Mouse (Mus musculus): ENCODE measurements around the gene Med13l. TPM values are rescaled to one million over a fixed set of nuclear protein-coding genes. Genes with fewer than 3 reads are reported as not detected.

Med13l gene
- polyA plus RNA-seq, 1 experiment = 19.3 TPM

DNA sequence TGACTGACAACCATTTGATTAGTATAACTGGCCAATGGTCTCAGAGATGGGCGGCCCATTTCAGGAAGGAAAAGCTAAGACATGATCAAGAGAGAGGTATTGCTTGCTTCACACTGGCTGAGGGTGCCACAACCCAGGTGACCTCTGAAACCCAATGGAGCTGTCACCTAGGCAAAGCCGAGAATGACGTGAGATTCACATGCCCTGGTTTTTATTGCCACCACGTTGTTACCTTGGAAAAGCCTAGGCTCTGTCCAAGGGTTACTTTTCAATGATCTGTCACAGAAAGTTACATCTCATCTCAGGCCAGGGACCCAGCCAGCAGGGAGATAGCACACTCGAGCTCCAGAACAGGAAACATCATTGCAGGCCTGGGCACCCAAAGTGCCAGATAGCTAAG, 10.0 kb upstream of the Med13l start:
- DNase-seq (ENCODE audit: low read depth in 1 of 2, low spot score in 2 of 2) = no peak
- TF ChIP-seq CTCF (IDR thresholded peaks at IDR 0.05; ENCODE audit: extremely low read depth, insufficient read depth, insufficient read length, insufficient replicate concordance) (no peak), POLR2A (IDR thresholded peaks at IDR 0.05; ENCODE audit: low read depth, low read length) (no peak)
- H3K27ac ChIP-seq (ENCODE audit: insufficient read depth, low read length) = no peak overlapping the region
- no peaks in the 10 kb centered on the region for H3K27me3 ChIP-seq (ENCODE audit: control insufficient read depth, insufficient read depth, low read length)
- H3K4me1 ChIP-seq (ENCODE audit: control insufficient read depth, insufficient read depth, insufficient read length) = no peaks in the 10 kb centered on the region
- no peak overlapping the region for H3K4me3 ChIP-seq (ENCODE audit: extremely low read depth, insufficient read depth, insufficient read length)
- no peaks in the 10 kb centered on the region for H3K36me3 ChIP-seq (ENCODE audit: control insufficient read depth, insufficient read depth, low read length)
- 77% methylated on average over 5 of the region's 5 CpGs for WGBS

DNA sequence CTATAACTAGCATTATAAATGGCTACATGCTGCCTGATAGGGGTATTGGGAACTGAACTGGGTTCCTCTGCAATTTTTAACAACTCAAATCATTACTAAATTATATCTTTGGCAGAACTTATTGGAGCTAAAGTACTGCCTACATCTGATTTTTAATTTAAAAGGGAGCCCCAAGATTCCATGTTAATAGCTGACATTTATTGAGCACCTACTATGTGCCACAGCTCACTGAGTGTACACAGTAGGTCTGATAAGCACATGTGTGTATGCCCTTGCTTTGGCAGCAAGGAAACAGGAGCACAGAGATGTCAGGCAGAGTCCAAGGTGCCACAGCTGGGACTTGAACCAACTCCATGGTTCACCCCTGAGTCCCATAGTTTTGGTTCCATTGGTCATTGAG, 7.2 kb upstream of the Med13l start:
- H3K4me3 ChIP-seq (ENCODE audit: extremely low read depth, insufficient read depth, insufficient read length) = no peak overlapping the region
- TF ChIP-seq CTCF (IDR thresholded peaks at IDR 0.05; ENCODE audit: extremely low read depth, insufficient read depth, insufficient read length, insufficient replicate concordance) (no peak), POLR2A (IDR thresholded peaks at IDR 0.05; ENCODE audit: low read depth, low read length) (no peak)
- no peaks in the 10 kb centered on the region for H3K36me3 ChIP-seq (ENCODE audit: control insufficient read depth, insufficient read depth, low read length)
- H3K27ac ChIP-seq (ENCODE audit: insufficient read depth, low read length) = no peak overlapping the region
- no peaks in the 10 kb centered on the region for H3K4me1 ChIP-seq (ENCODE audit: control insufficient read depth, insufficient read depth, insufficient read length)
- no peak for DNase-seq (ENCODE audit: low read depth in 1 of 2, low spot score in 2 of 2)
- H3K27me3 ChIP-seq (ENCODE audit: control insufficient read depth, insufficient read depth, low read length) = 0 out of 2 replicates have a peak, but pooled peaks cover 1% of the 10 kb centered on the region

DNA sequence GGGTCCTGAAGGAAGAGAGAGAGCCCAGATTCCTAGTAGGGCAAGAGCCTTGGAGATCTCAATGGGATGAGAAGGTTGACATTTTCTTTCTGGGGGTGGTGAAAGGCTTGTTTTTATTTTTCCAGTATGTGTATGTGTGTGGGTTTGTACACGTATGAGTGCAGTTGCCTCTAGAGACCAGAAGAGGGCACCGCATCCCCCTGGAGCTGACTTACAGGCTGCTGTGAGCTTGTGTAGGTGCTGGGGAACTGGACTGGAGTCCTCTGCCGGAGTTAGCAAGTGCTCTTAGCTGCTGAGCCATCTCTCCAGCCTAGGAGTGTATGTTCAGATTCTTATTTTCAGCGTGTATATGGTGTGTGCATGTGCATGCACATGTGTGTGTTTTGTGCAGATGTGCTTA, 5.2 kb upstream of the Med13l start:
- TF ChIP-seq CTCF (IDR thresholded peaks at IDR 0.05; ENCODE audit: extremely low read depth, insufficient read depth, insufficient read length, insufficient replicate concordance) = no peak
- no peak for TF ChIP-seq POLR2A (IDR thresholded peaks at IDR 0.05; ENCODE audit: low read depth, low read length)
- WGBS = 93% methylated on average over 4 of the region's 4 CpGs
- peaks cover 4% of the 10 kb centered on the region; the same call in 1 of the 2 replicates for H3K4me1 ChIP-seq (ENCODE audit: control insufficient read depth, insufficient read depth, insufficient read length)
- 0 out of 2 replicates have a peak, but pooled peaks cover 1% of the 10 kb centered on the region for H3K27me3 ChIP-seq (ENCODE audit: control insufficient read depth, insufficient read depth, low read length)
- no peak for DNase-seq (ENCODE audit: low read depth in 1 of 2, low spot score in 2 of 2)
- no peak overlapping the region for H3K4me3 ChIP-seq (ENCODE audit: extremely low read depth, insufficient read depth, insufficient read length)
- H3K36me3 ChIP-seq (ENCODE audit: control insufficient read depth, insufficient read depth, low read length) = no peaks in the 10 kb centered on the region
- H3K27ac ChIP-seq (ENCODE audit: insufficient read depth, low read length) = no peak overlapping the region

DNA sequence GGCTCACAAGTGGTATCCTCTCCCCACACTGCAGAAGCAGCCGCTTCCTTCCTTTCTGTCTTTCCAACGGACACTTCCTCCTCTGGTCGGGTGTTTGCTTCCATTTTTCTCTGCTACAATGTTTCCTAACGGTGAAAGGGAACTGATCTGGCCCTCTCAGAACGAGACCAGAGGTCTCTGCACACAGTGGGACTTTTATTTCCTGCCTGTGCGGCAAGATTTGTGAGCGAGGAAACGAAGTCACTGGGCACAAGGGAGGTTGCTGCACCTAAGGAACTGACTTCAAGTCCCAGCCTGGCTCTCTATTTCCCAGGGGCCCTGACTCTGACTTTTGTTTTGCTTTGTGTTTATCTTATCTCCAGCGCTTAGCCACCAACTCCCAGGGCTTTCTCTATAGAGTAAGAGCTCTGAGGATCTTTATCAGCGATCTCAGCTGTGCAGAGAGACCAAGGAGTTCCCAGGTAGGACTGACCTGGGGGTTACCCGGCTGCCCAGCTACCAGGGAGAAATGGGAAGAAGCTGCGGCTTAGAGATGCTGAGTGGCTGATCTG, 4.0 kb upstream of the Med13l start:
- Histone ChIP-seq H3K36me3 (ENCODE audit: control insufficient read depth, insufficient read depth, low read length) (no peaks in the 10 kb centered on the region), H3K27me3 (ENCODE audit: control insufficient read depth, insufficient read depth, low read length) (0 out of 2 replicates have a peak, but pooled peaks cover 1% of the 10 kb centered on the region), H3K4me1 (ENCODE audit: control insufficient read depth, insufficient read depth, insufficient read length) (peaks cover 4% of the 10 kb centered on the region; the same call in 1 of the 2 replicates), H3K27ac (ENCODE audit: insufficient read depth, low read length) (no peak overlapping the region), H3K4me3 (ENCODE audit: extremely low read depth, insufficient read depth, insufficient read length) (no peak overlapping the region)
- WGBS = 9% methylated on average over 12 of the region's 12 CpGs
- DNase-seq (ENCODE audit: low read depth in 1 of 2, low spot score in 2 of 2) = no peak
- TF ChIP-seq POLR2A (IDR thresholded peaks at IDR 0.05; ENCODE audit: low read depth, low read length) (no peak), CTCF (IDR thresholded peaks at IDR 0.05; ENCODE audit: extremely low read depth, insufficient read depth, insufficient read length, insufficient replicate concordance) (no peak)

DNA sequence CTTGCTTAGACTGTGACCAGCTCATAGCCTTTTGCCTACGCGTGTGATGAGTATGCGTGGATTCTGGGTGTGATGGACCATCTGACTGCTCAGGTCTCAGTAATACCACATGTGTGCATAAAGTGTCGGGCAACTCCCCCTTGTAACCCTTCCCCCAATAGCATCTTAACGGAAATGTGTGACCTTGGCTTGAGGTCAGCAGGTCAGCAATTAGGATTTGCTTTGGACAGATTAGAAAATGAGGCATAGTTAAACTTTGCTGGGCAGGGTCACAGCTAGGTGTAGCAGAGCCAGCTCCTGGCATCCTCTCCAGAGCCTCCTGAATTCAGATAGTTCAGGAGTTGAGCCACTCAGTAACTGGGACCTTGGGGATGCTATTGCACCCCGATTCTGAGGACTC, 1.6 kb upstream of the Med13l start:
- H3K27me3 ChIP-seq (ENCODE audit: control insufficient read depth, insufficient read depth, low read length) = 0 out of 2 replicates have a peak, but pooled peaks cover 1% of the 10 kb centered on the region
- TF ChIP-seq CTCF (IDR thresholded peaks at IDR 0.05; ENCODE audit: extremely low read depth, insufficient read depth, insufficient read length, insufficient replicate concordance) (no peak), POLR2A (IDR thresholded peaks at IDR 0.05; ENCODE audit: low read depth, low read length) (no peak)
- no peaks in the 10 kb centered on the region for H3K36me3 ChIP-seq (ENCODE audit: control insufficient read depth, insufficient read depth, low read length)
- DNase-seq (ENCODE audit: low read depth in 1 of 2, low spot score in 2 of 2) = no peak
- peaks cover 7% of the 10 kb centered on the region for H3K4me1 ChIP-seq (ENCODE audit: control insufficient read depth, insufficient read depth, insufficient read length)
- WGBS = 80% methylated on average over 6 of the region's 6 CpGs
- no peak overlapping the region for H3K27ac ChIP-seq (ENCODE audit: insufficient read depth, low read length)
- no peak overlapping the region for H3K4me3 ChIP-seq (ENCODE audit: extremely low read depth, insufficient read depth, insufficient read length)

DNA sequence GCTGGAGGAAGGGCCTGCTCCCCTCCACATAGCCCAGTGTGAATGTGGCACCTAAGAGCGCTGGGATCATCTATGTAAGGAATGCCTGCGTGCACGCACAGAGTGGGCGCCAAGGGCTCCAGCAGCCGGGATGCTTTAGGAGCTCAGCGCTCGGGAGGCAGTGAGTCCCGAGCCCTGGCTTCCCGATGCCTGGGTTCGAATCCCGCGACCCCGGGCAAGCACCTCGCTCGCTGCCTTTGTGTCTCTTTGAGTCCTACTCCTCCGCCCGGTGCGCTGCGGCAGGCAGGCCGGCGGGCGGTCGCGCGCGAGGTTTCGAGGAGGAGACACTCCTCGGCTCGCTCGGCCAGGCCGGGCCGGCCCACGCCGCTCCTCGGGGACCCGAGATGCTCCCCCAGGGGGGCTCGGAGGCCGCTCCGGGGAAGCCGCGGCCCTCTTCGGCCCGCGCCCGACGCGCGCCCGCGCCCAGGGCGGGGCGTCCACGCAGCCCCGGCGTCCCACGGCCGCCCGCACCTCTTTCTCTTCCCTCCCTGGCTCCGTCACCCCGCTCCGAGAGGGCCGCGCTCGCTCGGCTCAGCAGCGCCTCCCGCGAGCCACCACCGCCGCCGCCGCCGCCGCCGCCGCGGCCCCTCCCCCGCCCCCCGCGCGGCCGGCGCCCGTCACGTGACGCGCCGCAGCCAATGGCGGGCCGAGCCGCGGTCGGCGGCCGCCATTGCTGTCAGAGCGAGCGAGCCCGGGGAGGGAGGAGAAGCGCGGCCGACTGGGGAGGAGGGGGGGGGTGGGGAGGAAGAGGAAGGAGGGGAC, 695 bp upstream of the Med13l start:
- peak overlapping the region; percentile 84 for H3K4me3 ChIP-seq (ENCODE audit: extremely low read depth, insufficient read depth, insufficient read length)
- H3K36me3 ChIP-seq (ENCODE audit: control insufficient read depth, insufficient read depth, low read length) = no peaks in the 10 kb centered on the region
- peak; percentile 49 to 76 for DNase-seq (ENCODE audit: low read depth in 1 of 2, low spot score in 2 of 2)
- peak overlapping the region; percentile 92 for H3K27ac ChIP-seq (ENCODE audit: insufficient read depth, low read length)
- H3K4me1 ChIP-seq (ENCODE audit: control insufficient read depth, insufficient read depth, insufficient read length) = peaks cover 12% of the 10 kb centered on the region
- 3% methylated on average over 52 of the region's 101 CpGs for WGBS
- TF ChIP-seq CTCF (IDR thresholded peaks at IDR 0.05; ENCODE audit: extremely low read depth, insufficient read depth, insufficient read length, insufficient replicate concordance) = no peak
- peak; percentile 31; the same call in 1 of the 2 replicates for TF ChIP-seq POLR2A (IDR thresholded peaks at IDR 0.05; ENCODE audit: low read depth, low read length)
- H3K27me3 ChIP-seq (ENCODE audit: control insufficient read depth, insufficient read depth, low read length) = 0 out of 2 replicates have a peak, but pooled peaks cover 1% of the 10 kb centered on the region

Measured in spleen, adult 2 months (tissue).